Mouse (Mus musculus) embryonic facial prominence, embryonic 14.5 days (tissue): Measurements from ENCODE around the gene Stkld1. TPM values are rescaled to one million over a fixed set of nuclear protein-coding genes. Genes with fewer than 3 reads are reported as not detected.

ENCODE experiments used
- ATAC-seq: fragments of 200-750 bp; cut with Nextera tagmentation; 2 replicates; pipeline ENCODE4 v1.8.0; 2017; ENCODE audit warnings: low read depth, moderate number of reproducible peaks, moderate TSS enrichment
- DNase-seq: peaks from one replicate; pipeline ENCODE4 v3.0.0-alpha.2; 2015; ENCODE audit warnings: low spot score
- H3K27ac ChIP-seq: fragments of 300-500 bp; sonication (generic); replicated peaks from 2 replicates; pipeline ENCODE4 v1.5.1; 2014; ENCODE audit warnings: low read depth, mild to moderate bottlenecking, low read length, moderate library complexity
- H3K27me3 ChIP-seq: fragments of 300-500 bp; sonication (generic); replicated peaks from 2 replicates; pipeline ENCODE4 v1.6.1; 2014; ENCODE audit warnings: low read length; ENCODE audit not compliant: control insufficient read depth, insufficient read depth
- H3K36me3 ChIP-seq: fragments of 300-500 bp; sonication (generic); 2 replicates; pipeline ENCODE4 v1.6.1; 2014; ENCODE audit warnings: low read length, mixed read lengths; ENCODE audit not compliant: control insufficient read depth, insufficient read depth
- H3K4me1 ChIP-seq: fragments of 300-500 bp; sonication (generic); 2 replicates; pipeline ENCODE4 v1.6.1; 2014; ENCODE audit warnings: antibody characterized with exemption, low read length; ENCODE audit not compliant: control insufficient read depth, insufficient read depth
- H3K4me2 ChIP-seq: fragments of 300-500 bp; sonication (generic); 2 replicates; pipeline ENCODE4 v1.6.1; 2014; ENCODE audit warnings: low read depth, mild to moderate bottlenecking, low read length, moderate library complexity, mixed read lengths
- H3K4me3 ChIP-seq: fragments of 300-500 bp; sonication (generic); 2 replicates; pipeline ENCODE4 v1.5.1; 2014; ENCODE audit warnings: low read depth, mild to moderate bottlenecking, low read length
- H3K9ac ChIP-seq: fragments of 300-500 bp; sonication (generic); 2 replicates; pipeline ENCODE4 v1.6.1; 2014; ENCODE audit warnings: low read depth, mild to moderate bottlenecking, low read length, moderate library complexity, mixed read lengths
- H3K9me3 ChIP-seq: fragments of 300-500 bp; sonication (generic); 2 replicates; pipeline ENCODE4 v1.6.1; 2016; ENCODE audit warnings: low read length; ENCODE audit not compliant: control insufficient read depth
- WGBS: fragments of 180-500 bp; shearing (Covaris S2); extraction: QIAGEN DNeasy Blood & Tissue Kit; methylation state at CpG from one replicate; pipeline ENCODE4 v1.1.7; 2014; 5-methylcytosine and 5-hydroxymethylcytosine counted together
- polyA plus RNA-seq: library from polyadenylated mRNA; unstranded; fragments of >200 nt; fragmentation: Nextera tagmentation; extraction: Ambion mirVana; gene quantifications from 2 replicates; pipeline ENCODE4 v1.2.1, GENCODE M21; 2014

Stkld1 gene
- polyA plus RNA-seq, 1 experiment from 2014 or later: 0.07 TPM

- Histone ChIP-seq H3K4me2 (no peak overlapping the region), H3K27ac (no peak overlapping the region), H3K27me3 (no peaks in the 10 kb centered on the region), H3K9me3 (no peaks in the 10 kb centered on the region), H3K4me3 (no peak overlapping the region), H3K4me1 (no peaks in the 10 kb centered on the region), H3K36me3 (no peaks in the 10 kb centered on the region), H3K9ac (no peak overlapping the region)
- ATAC-seq: no peak
- 88% methylated on average over 6 of the region's 7 CpGs for WGBS
- no peak for DNase-seq
Measured at GRCm38 (mm10) chr2:26997993-26998392, 64.1 kb downstream of the Stkld1 start.

Other genes with a start within 250 kb of the Stkld1 start
- gene Abo, start 69.1 kb upstream of the Stkld1 start, polyA plus RNA-seq: not detected in 2 replicates
- gene Surf6, start 31.2 kb upstream of the Stkld1 start, polyA plus RNA-seq: 14.4 and 15.4 TPM in 2 replicates
- 30.6 and 36.3 TPM in 2 replicates for gene Med22, start 23.4 kb upstream of the Stkld1 start, polyA plus RNA-seq
- gene Rpl7a, start 23.3 kb upstream of the Stkld1 start, polyA plus RNA-seq: 667 and 701 TPM in 2 replicates
- gene Surf2, start 17.7 kb upstream of the Stkld1 start, polyA plus RNA-seq: 31.2 and 34.3 TPM in 2 replicates
- gene Surf1, start 17.5 kb upstream of the Stkld1 start, polyA plus RNA-seq: 42.9 and 50.8 TPM in 2 replicates
- gene Surf4, start 119 bp upstream of the Stkld1 start, polyA plus RNA-seq: 272 and 273 TPM in 2 replicates
- 39.5 and 40.8 TPM in 2 replicates for gene Rexo4, start 30.3 kb downstream of the Stkld1 start, polyA plus RNA-seq
- not detected in 2 replicates for gene Adamts13, start 39.4 kb downstream of the Stkld1 start, polyA plus RNA-seq
- gene Cacfd1, start 75.9 kb downstream of the Stkld1 start, polyA plus RNA-seq: 57.6 and 65.0 TPM in 2 replicates
- gene Slc2a6, start 94.0 kb downstream of the Stkld1 start, polyA plus RNA-seq: 0.63 and 1.4 TPM in 2 replicates
- gene Mymk, start 138.1 kb downstream of the Stkld1 start, polyA plus RNA-seq: 90.3 and 111 TPM in 2 replicates
- gene Adamtsl2, start 145.3 kb downstream of the Stkld1 start, polyA plus RNA-seq: 4.6 and 8.0 TPM in 2 replicates
- 0.31 and 0.35 TPM in 2 replicates for gene Fam163b, start 208.4 kb downstream of the Stkld1 start, polyA plus RNA-seq
- 2.1 and 3.9 TPM in 2 replicates for gene Dbh, start 231.2 kb downstream of the Stkld1 start, polyA plus RNA-seq